Mouse (Mus musculus): ENCODE data around the gene A830031A19Rik. TPM values are rescaled to one million over a fixed set of nuclear protein-coding genes. Genes with fewer than 3 reads are reported as not detected.

A830031A19Rik gene
- polyA plus RNA-seq, 1 experiment: not detected

GRCm38 (mm10) chr11:24016647-24017179 lies 58.1 kb downstream of the A830031A19Rik start:
- Histone ChIP-seq H3K4me3 (ENCODE audit: low read depth, low read length) (no peak overlapping the region), H3K36me3 (ENCODE audit: control insufficient read depth, insufficient read depth, low read length, poor library complexity, severe bottlenecking) (no peaks in the 10 kb centered on the region), H3K27ac (ENCODE audit: insufficient read depth, low read length) (no peak overlapping the region), H3K4me1 (ENCODE audit: control insufficient read depth, insufficient read depth, low read length) (no peaks in the 10 kb centered on the region), H3K9me3 (replicated peaks; ENCODE audit: control insufficient read depth, insufficient read depth, low read length, poor library complexity, severe bottlenecking) (no peaks in the 10 kb centered on the region), H3K9ac (ENCODE audit: low read depth, poor library complexity, severe bottlenecking) (no peak overlapping the region), H3K27me3 (ENCODE audit: control insufficient read depth, insufficient read depth, low read length, poor library complexity, severe bottlenecking) (no peaks in the 10 kb centered on the region)
- no peak for TF ChIP-seq CTCF (IDR thresholded peaks at IDR 0.05; ENCODE audit: low read depth, low read length)
- TF ChIP-seq EP300 (IDR thresholded peaks at IDR 0.05; ENCODE audit: insufficient read depth, low read depth, low read length): no peak
- TF ChIP-seq POLR2A (IDR thresholded peaks at IDR 0.05; ENCODE audit: insufficient read depth, low read length): no peak

- TF ChIP-seq EP300 (IDR thresholded peaks at IDR 0.05; ENCODE audit: insufficient read depth, low read depth, low read length): no peak
- Histone ChIP-seq H3K36me3 (ENCODE audit: control insufficient read depth, insufficient read depth, low read length, poor library complexity, severe bottlenecking) (no peaks in the 10 kb centered on the region), H3K9ac (ENCODE audit: low read depth, poor library complexity, severe bottlenecking) (no peak overlapping the region), H3K4me3 (ENCODE audit: low read depth, low read length) (no peak overlapping the region), H3K27me3 (ENCODE audit: control insufficient read depth, insufficient read depth, low read length, poor library complexity, severe bottlenecking) (no peaks in the 10 kb centered on the region), H3K4me1 (ENCODE audit: control insufficient read depth, insufficient read depth, low read length) (no peaks in the 10 kb centered on the region), H3K9me3 (replicated peaks; ENCODE audit: control insufficient read depth, insufficient read depth, low read length, poor library complexity, severe bottlenecking) (no peaks in the 10 kb centered on the region), H3K27ac (ENCODE audit: insufficient read depth, low read length) (no peak overlapping the region)
These were observed 58.8 kb downstream of the A830031A19Rik start for GRCm38 (mm10) chr11:24016049-24016448.

GRCm38 (mm10) chr11:24014642-24015041 lies 60.2 kb downstream of the A830031A19Rik start:
- Histone ChIP-seq H3K36me3 (ENCODE audit: control insufficient read depth, insufficient read depth, low read length, poor library complexity, severe bottlenecking) (no peaks in the 10 kb centered on the region), H3K27ac (ENCODE audit: insufficient read depth, low read length) (no peak overlapping the region), H3K4me3 (ENCODE audit: low read depth, low read length) (no peak overlapping the region), H3K9ac (ENCODE audit: low read depth, poor library complexity, severe bottlenecking) (no peak overlapping the region), H3K27me3 (ENCODE audit: control insufficient read depth, insufficient read depth, low read length, poor library complexity, severe bottlenecking) (no peaks in the 10 kb centered on the region), H3K4me1 (ENCODE audit: control insufficient read depth, insufficient read depth, low read length) (no peaks in the 10 kb centered on the region), H3K9me3 (replicated peaks; ENCODE audit: control insufficient read depth, insufficient read depth, low read length, poor library complexity, severe bottlenecking) (no peaks in the 10 kb centered on the region)
- TF ChIP-seq POLR2A (IDR thresholded peaks at IDR 0.05; ENCODE audit: insufficient read depth, low read length) (no peak), EP300 (IDR thresholded peaks at IDR 0.05; ENCODE audit: insufficient read depth, low read depth, low read length) (no peak), CTCF (IDR thresholded peaks at IDR 0.05; ENCODE audit: low read depth, low read length) (no peak)

- no peak overlapping the region for H3K9ac ChIP-seq (ENCODE audit: low read depth, poor library complexity, severe bottlenecking)
- no peaks in the 10 kb centered on the region for H3K36me3 ChIP-seq (ENCODE audit: control insufficient read depth, insufficient read depth, low read length, poor library complexity, severe bottlenecking)
- H3K27me3 ChIP-seq (ENCODE audit: control insufficient read depth, insufficient read depth, low read length, poor library complexity, severe bottlenecking): no peaks in the 10 kb centered on the region
- no peaks in the 10 kb centered on the region for H3K9me3 ChIP-seq (replicated peaks; ENCODE audit: control insufficient read depth, insufficient read depth, low read length, poor library complexity, severe bottlenecking)
- H3K4me1 ChIP-seq (ENCODE audit: control insufficient read depth, insufficient read depth, low read length): no peaks in the 10 kb centered on the region
- no peak overlapping the region for H3K27ac ChIP-seq (ENCODE audit: insufficient read depth, low read length)
- TF ChIP-seq POLR2A (IDR thresholded peaks at IDR 0.05; ENCODE audit: insufficient read depth, low read length) (no peak), EP300 (IDR thresholded peaks at IDR 0.05; ENCODE audit: insufficient read depth, low read depth, low read length) (no peak), CTCF (IDR thresholded peaks at IDR 0.05; ENCODE audit: low read depth, low read length) (no peak)
- H3K4me3 ChIP-seq (ENCODE audit: low read depth, low read length): no peak overlapping the region
These were observed 62.6 kb downstream of the A830031A19Rik start for GRCm38 (mm10) chr11:24012301-24012700.

GRCm38 (mm10) chr11:24008976-24009375 lies 65.9 kb downstream of the A830031A19Rik start:
- no peak overlapping the region for H3K9ac ChIP-seq (ENCODE audit: low read depth, poor library complexity, severe bottlenecking)
- TF ChIP-seq POLR2A (IDR thresholded peaks at IDR 0.05; ENCODE audit: insufficient read depth, low read length) (no peak), CTCF (IDR thresholded peaks at IDR 0.05; ENCODE audit: low read depth, low read length) (no peak), EP300 (IDR thresholded peaks at IDR 0.05; ENCODE audit: insufficient read depth, low read depth, low read length) (no peak)
- H3K27ac ChIP-seq (ENCODE audit: insufficient read depth, low read length): no peak overlapping the region

GRCm38 (mm10) chr11:24008244-24008643 lies 66.6 kb downstream of the A830031A19Rik start:
- H3K36me3 ChIP-seq (ENCODE audit: control insufficient read depth, insufficient read depth, low read length, poor library complexity, severe bottlenecking): no peaks in the 10 kb centered on the region
- H3K9ac ChIP-seq (ENCODE audit: low read depth, poor library complexity, severe bottlenecking): no peak overlapping the region
- no peak overlapping the region for H3K27ac ChIP-seq (ENCODE audit: insufficient read depth, low read length)
- no peaks in the 10 kb centered on the region for H3K27me3 ChIP-seq (ENCODE audit: control insufficient read depth, insufficient read depth, low read length, poor library complexity, severe bottlenecking)
- TF ChIP-seq CTCF (IDR thresholded peaks at IDR 0.05; ENCODE audit: low read depth, low read length) (no peak), POLR2A (IDR thresholded peaks at IDR 0.05; ENCODE audit: insufficient read depth, low read length) (no peak), EP300 (IDR thresholded peaks at IDR 0.05; ENCODE audit: insufficient read depth, low read depth, low read length) (no peak)
- no peaks in the 10 kb centered on the region for H3K9me3 ChIP-seq (replicated peaks; ENCODE audit: control insufficient read depth, insufficient read depth, low read length, poor library complexity, severe bottlenecking)
- H3K4me3 ChIP-seq (ENCODE audit: low read depth, low read length): no peak overlapping the region
- no peaks in the 10 kb centered on the region for H3K4me1 ChIP-seq (ENCODE audit: control insufficient read depth, insufficient read depth, low read length)

More at GRCm38 (mm10) chr11:24008976-24009375, 65.9 kb downstream of the A830031A19Rik start:
- no peak overlapping the region for H3K4me3 ChIP-seq (ENCODE audit: low read depth, low read length)
- H3K4me1 ChIP-seq (ENCODE audit: control insufficient read depth, insufficient read depth, low read length): no peaks in the 10 kb centered on the region
- H3K27me3 ChIP-seq (ENCODE audit: control insufficient read depth, insufficient read depth, low read length, poor library complexity, severe bottlenecking): no peaks in the 10 kb centered on the region
- no peaks in the 10 kb centered on the region for H3K9me3 ChIP-seq (replicated peaks; ENCODE audit: control insufficient read depth, insufficient read depth, low read length, poor library complexity, severe bottlenecking)
- no peaks in the 10 kb centered on the region for H3K36me3 ChIP-seq (ENCODE audit: control insufficient read depth, insufficient read depth, low read length, poor library complexity, severe bottlenecking)

Measured in ES-Bruce4 (cell line).